Mouse (Mus musculus) MEL (cell line): Measurements from ENCODE around the gene Sptbn4. TPM values are rescaled to one million over a fixed set of nuclear protein-coding genes. Genes with fewer than 3 reads are reported as not detected.

Source experiments
- DNase-seq: peaks from one replicate; pipeline ENCODE4 v3.0.0; 2011; ENCODE audit warnings: low read depth, low spot score
- H3K27ac ChIP-seq: 2 replicates; pipeline ENCODE4 v1.5.1; 2012; ENCODE audit warnings: low read depth, mild to moderate bottlenecking, control low read depth, low read length, moderate library complexity; ENCODE audit not compliant: control insufficient read depth
- H3K27me3 ChIP-seq, 2 experiments: fragments of 150-350 bp in 1 of 2; sonication (generic) in 1 of 2; 2 replicates each; pipeline ENCODE4 v1.6.1; 2012; ENCODE audit warnings: low read length in 2 of 2, mild to moderate bottlenecking in 2 of 2, improper control_type of control experiment in 1 of 2, moderate library complexity in 1 of 2; ENCODE audit not compliant: insufficient read depth in 2 of 2, control insufficient read depth in 1 of 2
- H3K36me3 ChIP-seq, 2 experiments: 2 replicates each; pipeline ENCODE4 v1.6.1; 2012 to 2014; ENCODE audit warnings: low read length in 2 of 2, improper control_type of control experiment in 1 of 2, inconsistent platforms in 1 of 2, mild to moderate bottlenecking in 1 of 2; ENCODE audit not compliant: insufficient read depth in 2 of 2, control insufficient read depth in 1 of 2
- H3K4me1 ChIP-seq, 2 experiments: fragments of 150-350 bp in 1 of 2; sonication (generic) in 1 of 2; 2 replicates each; pipeline ENCODE4 v1.6.1; 2012; ENCODE audit warnings: low read length in 2 of 2, improper control_type of control experiment in 1 of 2, mild to moderate bottlenecking in 1 of 2; ENCODE audit not compliant: insufficient read depth in 2 of 2, control insufficient read depth in 1 of 2
- H3K4me3 ChIP-seq, 2 experiments: fragments of 150-350 bp in 1 of 2; sonication (generic) in 1 of 2; 2 replicates each; pipeline ENCODE4 v1.5.1; 2012; ENCODE audit warnings: low read depth in 2 of 2, low read length in 2 of 2, mild to moderate bottlenecking in 2 of 2, moderate library complexity in 2 of 2, control low read depth in 1 of 2, improper control_type of control experiment in 1 of 2; ENCODE audit not compliant: control insufficient read depth in 1 of 2, insufficient read depth in 1 of 2
- H3K79me2 ChIP-seq: 2 replicates; pipeline ENCODE4 v1.6.1; 2012; ENCODE audit warnings: mild to moderate bottlenecking, low read length, moderate library complexity; ENCODE audit not compliant: control insufficient read depth, poor library complexity, insufficient read depth
- H3K9ac ChIP-seq: 2 replicates; pipeline ENCODE4 v1.6.1; 2012; ENCODE audit warnings: low read depth, mild to moderate bottlenecking, control low read depth, low read length, moderate library complexity; ENCODE audit not compliant: control insufficient read depth, poor library complexity, severe bottlenecking
- H3K9me3 ChIP-seq: fragments of 150-350 bp; sonication (generic); replicated peaks from 2 replicates; pipeline ENCODE4 v1.6.1; 2012; ENCODE audit warnings: mild to moderate bottlenecking, low read length, improper control_type of control experiment, moderate library complexity; ENCODE audit not compliant: insufficient read depth
- CHD1 ChIP-seq: IDR thresholded peaks from 2 replicates; pipeline ENCODE4 v1.6.1; 2012; ENCODE audit warnings: low read depth, mild to moderate bottlenecking, inconsistent platforms, low read length, improper control_type of control experiment
- CHD2 ChIP-seq: IDR thresholded peaks from 2 replicates; pipeline ENCODE4 v1.6.1; 2011; ENCODE audit warnings: low read length, improper control_type of control experiment
- CTCF ChIP-seq, 3 experiments: IDR thresholded peaks in 2 of 3; conservative IDR thresholded peaks in 1 of 3; 2 replicates each; pipeline ENCODE4 v1.5.1; 2011 to 2012; ENCODE audit warnings: low read length in 3 of 3, low read depth in 2 of 3, mild to moderate bottlenecking in 2 of 3, improper control_type of control experiment in 1 of 3, inconsistent platforms in 1 of 3, mixed read lengths in 1 of 3, moderate library complexity in 1 of 3; ENCODE audit not compliant: control insufficient read depth in 1 of 3, insufficient read depth in 1 of 3, poor library complexity in 1 of 3, severe bottlenecking in 1 of 3
- ELF1 ChIP-seq: IDR thresholded peaks from 2 replicates; pipeline ENCODE4 v1.6.1; 2014; ENCODE audit warnings: low read depth, mild to moderate bottlenecking, inconsistent platforms, low read length, improper control_type of control experiment, moderate library complexity
- EP300 ChIP-seq, 2 experiments: IDR thresholded peaks; 2 replicates each; pipeline ENCODE4 v1.6.1; 2011; ENCODE audit warnings: improper control_type of control experiment in 2 of 2, low read length in 2 of 2, low read depth in 1 of 2, mild to moderate bottlenecking in 1 of 2
- ETS1 ChIP-seq: IDR thresholded peaks from 2 replicates; pipeline ENCODE4 v1.6.1; 2012; ENCODE audit warnings: low read depth, mild to moderate bottlenecking, inconsistent platforms, low read length, improper control_type of control experiment, moderate library complexity
- GATA1 ChIP-seq: IDR thresholded peaks from 2 replicates; pipeline ENCODE4 v1.6.1; 2011; ENCODE audit warnings: low read depth, low read length, improper control_type of control experiment
- HCFC1 ChIP-seq: IDR thresholded peaks from 2 replicates; pipeline ENCODE4 v1.6.1; 2012; ENCODE audit warnings: low read depth, mild to moderate bottlenecking, inconsistent platforms, low read length, improper control_type of control experiment, moderate library complexity
- JUND ChIP-seq: IDR thresholded peaks from 2 replicates; pipeline ENCODE4 v1.6.1; 2011; ENCODE audit warnings: low read depth, mild to moderate bottlenecking, improper control_type of control experiment, low read length
- KAT2A ChIP-seq: conservative IDR thresholded peaks from 2 replicates; pipeline ENCODE4 v1.6.1; 2012; ENCODE audit warnings: low read depth, low read length, improper control_type of control experiment, inconsistent platforms
- MAFK ChIP-seq: IDR thresholded peaks from 2 replicates; pipeline ENCODE4 v1.6.1; 2011; ENCODE audit warnings: low read depth, mild to moderate bottlenecking, low read length, improper control_type of control experiment, borderline replicate concordance
- MAX ChIP-seq: IDR thresholded peaks from 2 replicates; pipeline ENCODE4 v1.6.1; 2011; ENCODE audit warnings: low read length, improper control_type of control experiment
- MAZ ChIP-seq: IDR thresholded peaks from 2 replicates; pipeline ENCODE4 v1.6.1; 2012; ENCODE audit warnings: low read depth, mild to moderate bottlenecking, inconsistent platforms, low read length, improper control_type of control experiment
- MEF2A ChIP-seq: IDR thresholded peaks from 2 replicates; pipeline ENCODE4 v1.6.1; 2014; ENCODE audit warnings: low read depth, mild to moderate bottlenecking, inconsistent platforms, low read length, improper control_type of control experiment; ENCODE audit not compliant: poor library complexity, insufficient replicate concordance, severe bottlenecking; ENCODE audit errors: extremely low read depth
- MXI1 ChIP-seq: IDR thresholded peaks from 2 replicates; pipeline ENCODE4 v1.6.1; 2011; ENCODE audit warnings: mild to moderate bottlenecking, low read depth, low read length, improper control_type of control experiment
- MYC ChIP-seq: IDR thresholded peaks from 2 replicates; pipeline ENCODE4 v1.6.1; 2011; ENCODE audit warnings: low read depth, mild to moderate bottlenecking, low read length, improper control_type of control experiment, moderate library complexity
- NELFE ChIP-seq: IDR thresholded peaks from 2 replicates; pipeline ENCODE4 v1.6.1; 2011; ENCODE audit warnings: low read depth, low read length, improper control_type of control experiment
- NRF1 ChIP-seq: IDR thresholded peaks from 2 replicates; pipeline ENCODE4 v1.6.1; 2014; ENCODE audit warnings: low read depth, mild to moderate bottlenecking, inconsistent platforms, low read length, improper control_type of control experiment, moderate library complexity; ENCODE audit not compliant: poor library complexity, insufficient read depth, severe bottlenecking
- POLR2A ChIP-seq, 2 experiments: IDR thresholded peaks; 2 replicates each; pipeline ENCODE4 v1.6.1; 2011 to 2012; ENCODE audit warnings: low read length in 2 of 2, mild to moderate bottlenecking in 2 of 2, control low read depth in 1 of 2, improper control_type of control experiment in 1 of 2, low read depth in 1 of 2, moderate library complexity in 1 of 2; ENCODE audit not compliant: control insufficient read depth in 1 of 2, insufficient read depth in 1 of 2, poor library complexity in 1 of 2
- POLR2AphosphoS2 ChIP-seq: IDR thresholded peaks from 2 replicates; pipeline ENCODE4 v1.6.1; 2011; ENCODE audit warnings: low read length, improper control_type of control experiment
- RAD21 ChIP-seq: IDR thresholded peaks from 2 replicates; pipeline ENCODE4 v1.6.1; 2011; ENCODE audit warnings: mild to moderate bottlenecking, low read depth, low read length, improper control_type of control experiment
- RCOR1 ChIP-seq: IDR thresholded peaks from 2 replicates; pipeline ENCODE4 v1.6.1; 2012; ENCODE audit warnings: low read depth, mild to moderate bottlenecking, inconsistent platforms, low read length, improper control_type of control experiment
- SIN3A ChIP-seq: IDR thresholded peaks from 2 replicates; pipeline ENCODE4 v1.6.1; 2012; ENCODE audit warnings: low read length, improper control_type of control experiment, inconsistent platforms
- SMC3 ChIP-seq: IDR thresholded peaks from 2 replicates; pipeline ENCODE4 v1.6.1; 2011; ENCODE audit warnings: low read depth, low read length, improper control_type of control experiment
- TAL1 ChIP-seq: IDR thresholded peaks from 2 replicates; pipeline ENCODE4 v1.6.1; 2012; ENCODE audit warnings: mild to moderate bottlenecking, inconsistent platforms, low read length, moderate library complexity, mixed read lengths
- USF1 ChIP-seq: IDR thresholded peaks from 2 replicates; pipeline ENCODE4 v1.6.1; 2014; ENCODE audit warnings: low read depth, mild to moderate bottlenecking, inconsistent platforms, low read length, improper control_type of control experiment, moderate library complexity
- USF2 ChIP-seq, 2 experiments: IDR thresholded peaks; 2 replicates each; pipeline ENCODE4 v1.6.1; 2011 to 2012; ENCODE audit warnings: improper control_type of control experiment in 2 of 2, low read length in 2 of 2, borderline replicate concordance in 1 of 2, inconsistent platforms in 1 of 2, low read depth in 1 of 2, mild to moderate bottlenecking in 1 of 2; ENCODE audit not compliant: insufficient read depth in 1 of 2
- ZC3H11A ChIP-seq: IDR thresholded peaks from 2 replicates; pipeline ENCODE4 v1.6.1; 2012; ENCODE audit warnings: low read depth, mild to moderate bottlenecking, inconsistent platforms, low read length, improper control_type of control experiment
- ZKSCAN1 ChIP-seq: IDR thresholded peaks from 2 replicates; pipeline ENCODE4 v1.6.1; 2012; ENCODE audit warnings: low read depth, mild to moderate bottlenecking, inconsistent platforms, low read length, improper control_type of control experiment, moderate library complexity
- ZMIZ1 ChIP-seq: IDR thresholded peaks from 2 replicates; pipeline ENCODE4 v1.6.1; 2012; ENCODE audit warnings: low read depth, mild to moderate bottlenecking, inconsistent platforms, low read length, improper control_type of control experiment, moderate library complexity
- polyA plus RNA-seq, 2 experiments: library from polyadenylated mRNA; stranded (reverse) in 1 of 2; unstranded in 1 of 2; fragments of >175 nt in 1 of 2; fragments of >200 nt in 1 of 2; gene quantifications; 2 replicates each; pipeline versions ENCODE4 v1.2.1 to v1.2.4; 2012; ENCODE audit warnings: low replicate concordance in 2 of 2, low read depth in 1 of 2; ENCODE audit not compliant: insufficient read length in 2 of 2, insufficient read depth in 1 of 2, missing spikeins in 1 of 2
- total RNA-seq: library from RNA; depleted of rRNA; stranded (reverse); fragments of 300-350 nt; gene quantifications from 2 replicates; pipeline ENCODE4 v1.2.3, GENCODE M21; 2012

Sptbn4 gene
- total and polyA plus RNA-seq, 3 experiments = 0.19 to 0.68 TPM; not detected in 1

GRCm38 (mm10) chr7:27400545-27400944 is 46.9 kb downstream of the Sptbn4 start:
- DNase-seq = no peak
- Histone ChIP-seq H3K4me3 (no peak overlapping the region), H3K9ac (no peak overlapping the region), H3K79me2 (no peaks in the 10 kb centered on the region), H3K9me3 (no peaks in the 10 kb centered on the region), H3K27me3 (no peaks in the 10 kb centered on the region), H3K27ac (no peak overlapping the region), H3K36me3 (peaks cover 0 to 2% of the 10 kb centered on the region in 2 experiments; a peak in 1 of 4 replicates), H3K4me1 (0 out of 4 replicates have a peak, but pooled peaks cover 0 to 3% of the 10 kb centered on the region in 2 experiments)
- no peak for TF ChIP-seq MAX
- TF ChIP-seq, all 39 proteins: peak for 0

DNA sequence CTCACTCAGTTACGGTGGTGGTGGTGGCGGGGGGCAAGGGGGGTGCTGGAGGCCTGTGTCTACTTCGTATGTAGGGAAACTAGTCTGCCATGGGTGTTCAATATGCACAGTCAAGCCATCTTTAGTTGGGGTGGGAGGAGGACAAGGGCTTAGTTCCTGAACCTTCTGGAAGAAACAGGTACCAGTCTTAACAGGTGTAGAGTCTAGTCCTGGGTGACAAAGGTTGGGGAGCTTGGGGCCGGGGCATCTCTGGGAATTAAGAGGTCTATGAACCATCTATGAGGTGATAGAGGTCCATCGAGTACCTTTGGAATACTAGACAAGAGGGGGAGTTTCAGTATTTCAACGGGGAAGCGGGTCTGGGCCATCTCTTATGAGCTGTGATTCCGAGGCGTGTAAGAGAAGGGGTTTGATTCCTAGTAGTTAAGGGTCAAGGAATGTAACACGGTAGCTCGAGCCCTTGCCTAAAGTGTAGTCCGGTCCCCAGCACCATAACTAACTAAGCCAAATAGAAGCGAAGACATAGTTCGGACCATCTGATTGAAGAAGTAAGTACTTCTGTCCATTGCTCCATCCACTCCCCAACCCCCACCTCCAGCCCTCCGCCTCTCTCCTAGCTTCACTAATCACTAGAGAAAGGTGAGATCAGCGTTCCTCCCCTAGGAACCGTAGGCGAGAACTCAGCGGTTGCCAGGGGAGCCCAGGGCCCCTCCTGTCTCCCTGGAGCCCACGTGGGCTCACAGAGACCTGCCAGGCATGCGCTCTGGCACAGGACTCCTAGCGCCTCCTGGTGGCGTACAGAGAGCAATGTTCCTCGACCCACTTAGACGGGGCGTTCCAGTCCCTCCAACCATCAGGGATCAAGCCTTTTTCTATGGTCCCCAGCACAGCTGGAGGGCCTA is 50.2 kb downstream of the Sptbn4 start:
- no peaks in the 10 kb centered on the region for H3K27me3 ChIP-seq
- no peak overlapping the region; the same call in 1 of the 2 replicates for H3K9ac ChIP-seq
- DNase-seq = peak; percentile 86
- H3K4me3 ChIP-seq = no peak overlapping the region
- H3K9me3 ChIP-seq = no peaks in the 10 kb centered on the region
- H3K4me1 ChIP-seq = 0 out of 4 replicates have a peak, but pooled peaks cover 0 to 3% of the 10 kb centered on the region in 2 experiments
- no peak overlapping the region for H3K27ac ChIP-seq
- H3K36me3 ChIP-seq = peaks cover 0 to 2% of the 10 kb centered on the region in 2 experiments; a peak in 1 of 4 replicates
- H3K79me2 ChIP-seq = no peaks in the 10 kb centered on the region
- TF ChIP-seq ZC3H11A (peak; percentile 72), MYC (peak; percentile 89), ETS1 (no peak), HCFC1 (no peak), MAZ (no peak), KAT2A (no peak), ZKSCAN1 (no peak), CHD2 (no peak), NELFE (no peak), SMC3 (peak; percentile 96), USF1 (peak; percentile 87), USF2 (IDR thresholded peaks at IDR 0.05; ENCODE audit: borderline replicate concordance in 1 of 2, insufficient read depth in 1 of 2, low read depth in 1 of 2, low read length in 2 of 2) (peak in 1 of 2 experiments; percentile 23; a peak in 1 of 4 replicates), POLR2AphosphoS2 (no peak), NRF1 (peak; percentile 85), POLR2A (IDR thresholded peaks at IDR 0.05; ENCODE audit: control insufficient read depth in 1 of 2, insufficient read depth in 1 of 2, low read depth in 1 of 2, low read length in 2 of 2, poor library complexity in 1 of 2) (no peak), MEF2A (no peak), JUND (no peak), MAX (peak; percentile 84), RCOR1 (no peak), GATA1 (no peak), RAD21 (peak; percentile 73), TAL1 (no peak), MXI1 (peak; percentile 95), SIN3A (peak; percentile 79), MAFK (no peak), ELF1 (no peak), EP300 (IDR thresholded peaks at IDR 0.05; ENCODE audit: low read depth in 1 of 2, low read length in 2 of 2) (no peak), CHD1 (no peak), ZMIZ1 (no peak), CTCF (IDR thresholded peaks at IDR 0.05 in 2 of 3, conservative IDR thresholded peaks at IDR 0.05 in 1 of 3; ENCODE audit: control insufficient read depth in 1 of 3, insufficient read depth in 1 of 3, low read depth in 2 of 3, low read length in 3 of 3, poor library complexity in 1 of 3, severe bottlenecking in 1 of 3) (peak; percentile 84 to 94 (median 93))
